Mouse (Mus musculus) kidney, adult 2 months (tissue): Measurements from ENCODE around the gene Crk.
"Not testable (repeated sequence)": the region's sequence is repeated elsewhere in the genome, so short reads cannot be mapped to it uniquely, and the experiment has no call there.

Experiments used
- CTCF ChIP-seq: fragments of 200-500 bp; conservative IDR thresholded peaks from 2 replicates; pipeline ENCODE4 v1.5.1; 2011; ENCODE audit warnings: low read depth, mild to moderate bottlenecking, control low read depth, low read length, moderate library complexity, mixed read lengths; ENCODE audit not compliant: insufficient read depth, insufficient read length
- POLR2A ChIP-seq: fragments of 200-500 bp; IDR thresholded peaks from one replicate; pipeline ENCODE4 v1.6.1; 2011; ENCODE audit warnings: low read depth, low read length, control low read depth

DNA sequence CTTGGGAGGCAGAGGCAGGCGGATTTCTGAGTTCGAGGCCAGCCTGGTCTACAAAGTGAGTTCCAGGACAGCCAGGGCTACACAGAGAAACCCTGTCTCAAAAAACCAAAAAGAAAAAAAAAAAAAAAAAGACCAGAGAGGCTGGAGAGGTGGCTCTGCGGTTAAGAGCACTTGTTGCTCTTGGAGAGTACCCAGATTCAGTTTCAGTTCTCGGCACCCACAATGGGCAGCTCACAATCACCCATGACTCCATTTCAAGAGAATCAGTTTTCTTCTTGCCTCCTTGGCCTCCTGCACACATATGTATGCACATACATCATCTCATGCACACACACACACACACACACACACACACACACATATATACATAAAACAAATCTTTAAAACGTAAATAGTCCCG is 48.6 kb downstream of the Crk start:
- TF ChIP-seq CTCF, POLR2A: not testable (repeated sequence)
